Mouse (Mus musculus) lung, embryonic 15.5 days (tissue): Measurements from ENCODE around the gene Gm48551. TPM values are rescaled to one million over a fixed set of nuclear protein-coding genes. Genes with fewer than 3 reads are reported as not detected.
A peak's percentile ranks its signal among the peaks of the same experiment; 100 is the strongest.

Experiments used
- ATAC-seq: fragments of 200-750 bp; cut with Nextera tagmentation; 2 replicates; pipeline ENCODE4 v1.8.0; 2017; ENCODE audit warnings: moderate number of reproducible peaks, borderline replicate concordance; ENCODE audit not compliant: low FRiP score, low TSS enrichment; ENCODE audit errors: extremely low read depth
- H3K27ac ChIP-seq: fragments of 300-500 bp; sonication (generic); 2 replicates; pipeline ENCODE4 v1.5.1; 2015; ENCODE audit warnings: moderate library complexity, mild to moderate bottlenecking, inconsistent platforms
- H3K27me3 ChIP-seq: fragments of 300-500 bp; sonication (generic); 2 replicates; pipeline ENCODE4 v1.6.1; 2015; ENCODE audit warnings: inconsistent platforms
- H3K36me3 ChIP-seq: fragments of 300-500 bp; sonication (generic); 2 replicates; pipeline ENCODE4 v1.6.1; 2015; ENCODE audit warnings: inconsistent platforms
- H3K4me1 ChIP-seq: fragments of 300-500 bp; sonication (generic); 2 replicates; pipeline ENCODE4 v1.6.1; 2015; ENCODE audit warnings: inconsistent platforms
- H3K4me2 ChIP-seq: fragments of 300-500 bp; sonication (generic); 2 replicates; pipeline ENCODE4 v1.6.1; 2015; ENCODE audit warnings: inconsistent platforms, mild to moderate bottlenecking, moderate library complexity
- H3K4me3 ChIP-seq: fragments of 300-500 bp; sonication (generic); 2 replicates; pipeline ENCODE4 v1.5.1; 2015; ENCODE audit warnings: mild to moderate bottlenecking, inconsistent platforms
- H3K9ac ChIP-seq: fragments of 300-500 bp; sonication (generic); 2 replicates; pipeline ENCODE4 v1.6.1; 2015; ENCODE audit warnings: inconsistent platforms
- H3K9me3 ChIP-seq: fragments of 300-500 bp; sonication (generic); 2 replicates; pipeline ENCODE4 v1.6.1; 2016; ENCODE audit warnings: inconsistent platforms
- WGBS: fragments of 180-500 bp; shearing (Covaris S2); methylation state at CpG from one replicate; pipeline ENCODE4 v1.1.7; 2015; 5-methylcytosine and 5-hydroxymethylcytosine counted together
- polyA plus RNA-seq: library from polyadenylated mRNA; unstranded; fragments of >200 nt; fragmentation: Nextera tagmentation; extraction: Ambion mirVana; gene quantifications from 2 replicates; pipeline ENCODE4 v1.2.1, GENCODE M21; 2015

Gene Gm48551
- 1.6 and 2.7 TPM in 2 replicates for polyA plus RNA-seq

DNA sequence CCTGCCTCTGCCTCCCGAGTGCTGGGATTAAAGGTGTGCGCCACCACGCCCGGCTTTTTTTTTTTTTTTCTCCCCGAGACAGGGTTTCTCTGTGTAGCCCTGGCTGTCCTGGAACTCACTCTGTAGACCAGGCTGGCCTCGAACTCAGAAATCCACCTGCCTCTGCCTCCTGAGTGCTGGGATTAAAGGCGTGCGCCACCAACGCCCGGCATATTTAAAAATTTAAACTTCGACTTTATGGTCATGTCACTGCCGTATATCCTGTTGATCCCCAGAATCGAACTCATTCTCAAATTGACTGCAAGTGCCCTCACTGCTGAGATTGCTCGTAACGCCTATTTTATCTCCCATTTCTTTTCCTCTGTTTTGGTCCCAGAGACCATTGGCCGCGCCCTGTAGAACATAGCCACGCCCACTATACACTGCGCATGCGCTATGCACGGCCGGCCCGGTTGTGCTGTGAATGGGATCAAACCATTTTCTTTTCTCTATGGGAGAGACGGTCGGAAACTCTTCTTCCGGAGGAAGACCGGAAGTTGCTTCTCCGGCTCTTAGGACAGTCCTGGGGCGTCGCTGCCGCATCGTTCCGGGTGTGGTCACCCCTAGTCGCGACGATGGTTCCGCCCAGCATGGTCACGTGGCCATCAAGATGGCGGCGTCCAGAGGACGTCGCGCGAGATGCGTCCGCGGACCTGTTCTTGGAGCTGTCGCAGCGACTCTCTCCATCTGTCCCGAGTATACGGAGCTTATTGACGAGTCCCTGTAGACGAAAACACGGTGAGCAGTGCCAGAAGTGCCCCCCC is at the start of gene Gm48551, which contains the start of gene Dohh:
Gene Gm48551, plus strand, starts transcription at position 665 of the 803 bp plus-strand sequence.
Gene Dohh, plus strand, starts transcription at position 627 of the 803 bp plus-strand sequence.
- H3K27ac ChIP-seq: peak within 1 kb of the TSS; percentile 73
- H3K27me3 ChIP-seq: no peaks in the 10 kb centered on the region
- H3K9ac ChIP-seq: peak within 1 kb of the TSS; percentile 84
- peak; percentile 94 for ATAC-seq
- 8% methylated on average over 54 of the region's 54 CpGs for WGBS
- peaks cover 23% of the 10 kb centered on the region for H3K4me1 ChIP-seq
- no peaks in the 10 kb centered on the region for H3K9me3 ChIP-seq
- H3K4me2 ChIP-seq: peak within 1 kb of the TSS; percentile 87
- peak within 1 kb of the TSS; percentile 97 for H3K4me3 ChIP-seq
- peaks cover 27% of the 10 kb centered on the region for H3K36me3 ChIP-seq

DNA sequence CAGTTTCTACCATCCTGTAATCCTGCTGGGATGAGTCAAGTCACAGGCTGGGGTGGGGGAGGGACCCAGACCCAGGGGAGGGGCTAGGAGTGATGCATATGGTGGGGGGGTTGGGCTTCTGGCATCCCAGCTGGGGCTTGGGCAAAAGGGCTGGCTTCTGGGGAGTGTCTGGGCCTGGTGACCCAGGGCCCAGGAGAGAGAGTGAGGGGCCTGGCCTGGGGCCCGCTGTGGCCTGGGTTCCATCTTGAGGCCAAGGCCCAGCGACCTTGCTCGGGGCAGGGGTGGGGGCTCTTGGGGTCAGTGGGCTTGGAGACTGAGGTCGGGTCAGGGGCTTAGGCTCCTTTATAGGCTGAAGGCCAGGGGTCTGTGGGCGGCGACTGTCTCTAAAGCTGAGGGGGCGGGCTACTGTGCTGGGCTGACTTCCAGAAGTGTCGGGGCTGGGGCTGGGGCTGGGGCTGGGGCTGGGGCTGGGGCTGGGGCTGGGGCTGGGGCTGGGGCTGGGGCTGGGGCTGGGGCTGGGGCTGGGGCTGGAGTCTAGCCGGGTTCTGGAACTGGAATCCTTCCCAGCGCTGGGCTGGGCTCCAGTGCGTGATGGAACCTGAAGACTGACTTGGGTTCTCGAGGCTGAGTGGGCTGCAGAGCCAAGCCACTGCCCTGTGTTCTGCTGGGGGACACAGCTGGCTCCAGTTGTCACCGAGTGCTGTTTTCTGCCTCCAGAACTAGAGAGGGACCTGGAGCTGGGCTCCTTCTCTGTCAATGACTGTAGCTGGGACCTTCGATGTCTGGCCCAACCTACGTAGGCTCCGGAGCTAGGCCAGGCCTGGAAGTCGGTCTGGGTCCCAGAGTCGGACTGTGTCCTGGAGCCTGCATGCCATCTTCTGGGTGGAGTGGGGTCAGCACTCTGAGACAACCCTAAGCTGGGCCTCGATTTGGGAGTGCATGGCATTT is 48.6 kb upstream of the Gm48551 start:
- Histone ChIP-seq H3K36me3 (no peaks in the 10 kb centered on the region), H3K9ac (peak overlapping the region; percentile 22; the same call in 1 of the 2 replicates), H3K4me3 (no peak overlapping the region), H3K27ac (peak overlapping the region; percentile 97), H3K9me3 (no peaks in the 10 kb centered on the region), H3K4me1 (peaks cover 40% of the 10 kb centered on the region), H3K27me3 (peaks cover 14% of the 10 kb centered on the region), H3K4me2 (peak overlapping the region; percentile 34; the same call in 1 of the 2 replicates)
- WGBS: 28% methylated on average over 15 of the region's 19 CpGs
- ATAC-seq: peak; percentile 76

DNA sequence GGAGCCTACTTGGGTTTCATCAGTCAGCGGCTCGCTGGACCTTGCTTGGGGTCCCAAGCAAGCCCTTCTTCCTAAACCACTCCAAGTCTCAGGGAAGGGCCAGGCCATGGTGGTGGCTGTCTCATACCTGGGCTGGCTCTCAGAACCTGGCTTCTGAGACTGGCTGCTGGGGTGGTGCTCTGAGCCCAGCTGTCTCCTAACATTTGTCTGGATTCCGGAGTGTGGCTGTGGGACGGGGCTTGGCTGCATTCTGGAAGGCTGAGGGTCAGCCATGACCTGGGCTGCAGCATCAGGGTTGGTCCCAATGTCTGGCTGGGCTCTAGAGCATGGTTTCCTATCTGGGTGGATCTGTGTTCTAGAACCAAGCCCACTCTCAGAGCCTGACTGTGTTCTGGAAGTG is 47.7 kb upstream of the Gm48551 start:
- H3K27ac ChIP-seq: peak overlapping the region; percentile 97
- 87% methylated on average over 4 of the region's 4 CpGs for WGBS
- no peak for ATAC-seq
- H3K36me3 ChIP-seq: no peaks in the 10 kb centered on the region
- no peak overlapping the region for H3K4me3 ChIP-seq
- H3K9me3 ChIP-seq: no peaks in the 10 kb centered on the region
- H3K4me1 ChIP-seq: peaks cover 33% of the 10 kb centered on the region
- H3K27me3 ChIP-seq: peaks cover 17% of the 10 kb centered on the region
- H3K9ac ChIP-seq: no peak overlapping the region
- no peak overlapping the region for H3K4me2 ChIP-seq

DNA sequence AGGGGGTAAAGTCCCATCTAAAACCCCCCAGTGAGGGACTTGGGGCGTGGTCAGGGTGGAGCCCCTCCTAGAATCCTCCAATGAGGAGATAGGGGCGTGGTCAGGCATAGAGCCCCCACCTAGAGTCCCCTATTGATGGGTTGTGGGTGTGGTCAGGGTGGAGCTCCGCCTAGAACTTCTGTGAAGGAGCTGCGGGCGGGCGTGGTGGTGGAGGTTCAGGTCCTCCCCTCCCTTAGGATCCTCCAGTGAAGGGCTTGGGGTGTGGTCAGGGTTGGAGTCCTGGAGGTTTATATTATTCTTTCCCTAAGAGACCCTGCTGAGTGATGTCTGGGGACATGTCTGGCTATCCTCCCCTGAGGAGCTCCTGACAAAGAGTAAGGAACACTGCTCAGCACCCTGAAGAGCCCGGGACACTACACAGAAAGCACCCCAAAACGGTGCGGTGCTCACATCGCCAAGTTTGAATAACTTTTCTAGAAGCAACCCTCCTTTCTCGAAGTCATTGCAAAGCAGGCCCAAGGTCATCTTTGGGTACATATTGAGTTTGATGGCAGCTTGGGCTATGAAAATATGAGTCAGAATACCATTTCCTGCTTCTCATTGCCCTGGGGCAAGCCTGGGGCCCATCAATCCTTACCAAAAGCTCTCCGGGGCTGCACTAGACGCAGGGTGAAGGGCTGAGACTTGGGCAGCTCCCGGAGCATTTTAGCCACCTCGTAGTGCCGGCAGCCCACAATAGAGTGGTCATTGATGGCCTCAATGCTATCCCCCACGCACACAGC is 43.5 kb upstream of the Gm48551 start:
- H3K9ac ChIP-seq: no peak overlapping the region
- no peaks in the 10 kb centered on the region for H3K9me3 ChIP-seq
- ATAC-seq: no peak
- no peak overlapping the region for H3K4me3 ChIP-seq
- no peak overlapping the region for H3K27ac ChIP-seq
- peaks cover 42% of the 10 kb centered on the region for H3K27me3 ChIP-seq
- no peak overlapping the region for H3K4me2 ChIP-seq
- H3K4me1 ChIP-seq: peaks cover 12% of the 10 kb centered on the region
- WGBS: 41% methylated on average over 17 of the region's 17 CpGs
- no peaks in the 10 kb centered on the region for H3K36me3 ChIP-seq

DNA sequence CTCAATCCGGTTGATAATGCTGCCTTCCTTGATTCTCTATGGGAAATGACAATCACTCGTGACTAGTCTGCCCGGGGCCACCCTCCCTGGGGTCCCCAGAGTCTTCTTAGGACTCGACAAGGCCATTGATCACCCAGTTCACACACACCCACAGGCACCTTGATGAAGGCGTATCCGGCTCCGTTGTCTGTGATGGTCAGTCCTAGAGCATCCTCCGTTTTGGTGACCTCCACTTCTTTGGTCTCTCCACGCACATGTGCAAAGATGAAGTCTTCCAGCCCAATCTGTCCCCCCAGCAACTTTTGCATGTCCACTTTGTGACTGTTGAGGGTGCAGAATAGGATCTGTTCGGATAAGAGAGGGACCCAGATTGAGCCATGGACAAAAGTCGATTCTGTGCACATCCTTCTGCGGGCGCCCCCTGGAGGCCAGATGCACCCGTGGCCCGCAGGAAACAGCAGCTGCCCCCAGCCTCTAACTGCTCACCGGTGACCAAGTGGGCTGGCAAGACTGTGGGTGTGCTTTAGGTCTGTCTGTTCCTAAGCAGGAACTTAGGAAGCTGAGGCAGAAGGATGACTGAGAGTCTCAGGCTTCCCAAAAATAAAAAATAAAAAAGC is 42.8 kb upstream of the Gm48551 start:
- 30% methylated on average over 16 of the region's 16 CpGs for WGBS
- Histone ChIP-seq H3K36me3 (no peaks in the 10 kb centered on the region), H3K27me3 (peaks cover 42% of the 10 kb centered on the region), H3K27ac (no peak overlapping the region), H3K9ac (no peak overlapping the region), H3K4me3 (no peak overlapping the region), H3K9me3 (no peaks in the 10 kb centered on the region), H3K4me1 (peaks cover 8% of the 10 kb centered on the region), H3K4me2 (no peak overlapping the region)
- no peak for ATAC-seq

DNA sequence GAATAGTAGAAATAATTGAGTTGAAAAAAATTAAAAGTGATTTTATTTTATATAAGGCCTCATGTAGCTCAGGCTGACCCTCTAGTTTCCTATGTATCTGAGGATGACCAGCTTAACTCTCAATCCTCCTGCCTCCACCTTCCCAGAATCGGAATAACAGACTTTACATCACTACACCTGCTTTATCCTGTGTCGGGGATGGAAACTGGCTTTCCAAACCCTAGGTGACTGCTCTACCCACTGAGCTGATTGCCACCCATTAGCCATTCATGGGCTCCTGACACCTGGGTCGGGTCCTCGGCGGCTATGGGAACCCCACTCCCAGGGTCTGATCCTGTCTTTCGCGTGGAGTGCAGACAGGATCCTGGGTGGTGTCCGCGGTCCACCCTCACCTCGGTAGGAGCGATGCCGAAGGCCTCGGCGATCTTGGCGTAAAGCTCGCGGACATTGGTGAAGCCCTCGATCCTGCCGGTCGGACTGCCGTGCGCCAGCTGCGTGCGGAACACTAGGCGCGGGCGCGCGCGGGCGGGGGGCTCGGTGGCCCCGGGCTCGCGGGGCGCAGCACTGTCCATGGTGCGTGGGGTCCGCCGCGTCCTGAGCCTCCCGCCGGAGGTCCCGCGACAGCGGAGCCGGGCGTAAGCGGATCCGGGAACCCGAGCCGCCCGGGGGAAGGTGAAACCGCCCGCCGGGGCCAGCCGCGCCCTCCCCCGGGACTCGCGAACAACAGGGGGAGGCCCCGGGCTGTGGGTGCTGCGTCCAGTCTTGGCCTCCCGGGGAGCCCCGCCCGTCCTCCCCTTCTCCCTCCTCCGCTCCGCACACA is 41.4 kb upstream of the Gm48551 start, which contains the start of gene Gipc3:
Gene Gipc3, minus strand, starts transcription at position 581 of the 820 bp plus-strand sequence.
- H3K4me1 ChIP-seq: peaks cover 17% of the 10 kb centered on the region
- H3K4me3 ChIP-seq: peak within 1 kb of the TSS; percentile 41
- H3K4me2 ChIP-seq: peak within 1 kb of the TSS; percentile 82
- WGBS: 3% methylated on average over 67 of the region's 67 CpGs
- 0 out of 2 replicates have a peak, but pooled peaks cover 4% of the 10 kb centered on the region for H3K36me3 ChIP-seq
- peaks cover 42% of the 10 kb centered on the region for H3K27me3 ChIP-seq
- no peaks in the 10 kb centered on the region for H3K9me3 ChIP-seq
- H3K9ac ChIP-seq: peak within 1 kb of the TSS; percentile 40
- no peak for ATAC-seq
- no peak within 1 kb of the TSS for H3K27ac ChIP-seq

DNA sequence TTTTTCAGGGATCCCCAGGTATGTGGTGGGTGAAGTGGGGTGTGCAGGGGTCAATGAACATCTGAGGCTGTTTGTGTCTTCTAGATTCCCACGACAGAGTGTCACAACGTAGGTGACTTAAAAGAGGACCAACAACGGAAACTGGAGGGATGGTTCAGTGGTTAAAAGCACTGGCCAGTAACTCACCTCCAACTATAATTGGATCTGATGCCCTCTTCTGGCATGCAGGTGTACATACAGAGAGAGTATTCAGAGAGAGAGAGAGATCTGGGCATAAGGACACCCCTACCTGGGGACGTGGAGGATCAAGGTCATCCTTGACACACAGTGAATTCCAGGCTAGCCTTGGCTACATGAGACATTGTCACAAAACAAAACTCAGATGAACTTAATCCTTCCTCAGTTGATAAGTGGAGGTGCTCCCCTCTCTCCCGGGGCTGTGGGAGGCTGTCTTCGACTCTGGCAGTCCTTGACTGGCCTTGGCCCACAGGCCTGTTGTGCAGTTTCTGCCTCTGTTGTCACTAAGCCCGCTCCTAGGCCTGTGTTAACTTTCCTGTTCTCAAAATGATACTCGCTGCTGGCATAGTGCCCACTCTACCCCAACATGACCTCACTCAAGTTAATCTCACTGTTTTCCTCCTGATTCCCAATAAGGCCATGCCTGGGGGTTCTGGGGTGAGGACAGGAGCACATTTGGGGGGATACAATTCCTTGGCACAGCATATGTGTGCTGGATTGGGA is 39.7 kb upstream of the Gm48551 start:
- WGBS: 43% methylated on average over 8 of the region's 8 CpGs
- ATAC-seq: no peak
- Histone ChIP-seq H3K27me3 (peaks cover 38% of the 10 kb centered on the region), H3K9ac (no peak overlapping the region), H3K4me1 (peaks cover 26% of the 10 kb centered on the region), H3K4me3 (no peak overlapping the region), H3K4me2 (no peak overlapping the region), H3K27ac (no peak overlapping the region), H3K9me3 (no peaks in the 10 kb centered on the region), H3K36me3 (0 out of 2 replicates have a peak, but pooled peaks cover 4% of the 10 kb centered on the region)

DNA sequence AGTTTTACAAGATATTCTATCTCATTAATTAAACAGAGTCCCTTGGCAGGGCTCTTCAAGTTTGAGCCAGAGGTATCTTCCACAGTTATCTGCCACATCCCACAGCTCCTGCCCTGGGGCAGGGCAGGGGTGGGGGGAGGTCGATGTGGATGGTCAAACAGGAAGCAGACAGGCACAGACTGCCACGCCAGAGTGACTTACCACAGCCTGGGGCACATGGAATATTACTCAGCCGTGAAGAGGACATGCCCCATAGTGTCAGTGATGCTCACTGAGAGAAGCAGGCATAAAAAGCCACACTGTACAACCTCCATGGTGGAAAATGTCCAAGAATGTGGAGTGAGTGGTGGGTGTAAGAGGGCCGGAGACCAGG is 39.1 kb upstream of the Gm48551 start:
- Histone ChIP-seq H3K4me2 (no peak overlapping the region), H3K9ac (no peak overlapping the region), H3K36me3 (0 out of 2 replicates have a peak, but pooled peaks cover 4% of the 10 kb centered on the region), H3K4me1 (peaks cover 30% of the 10 kb centered on the region), H3K27ac (no peak overlapping the region), H3K27me3 (peaks cover 38% of the 10 kb centered on the region), H3K4me3 (no peak overlapping the region), H3K9me3 (no peaks in the 10 kb centered on the region)
- WGBS: 88% methylated on average over 4 of the region's 4 CpGs
- ATAC-seq: no peak

DNA sequence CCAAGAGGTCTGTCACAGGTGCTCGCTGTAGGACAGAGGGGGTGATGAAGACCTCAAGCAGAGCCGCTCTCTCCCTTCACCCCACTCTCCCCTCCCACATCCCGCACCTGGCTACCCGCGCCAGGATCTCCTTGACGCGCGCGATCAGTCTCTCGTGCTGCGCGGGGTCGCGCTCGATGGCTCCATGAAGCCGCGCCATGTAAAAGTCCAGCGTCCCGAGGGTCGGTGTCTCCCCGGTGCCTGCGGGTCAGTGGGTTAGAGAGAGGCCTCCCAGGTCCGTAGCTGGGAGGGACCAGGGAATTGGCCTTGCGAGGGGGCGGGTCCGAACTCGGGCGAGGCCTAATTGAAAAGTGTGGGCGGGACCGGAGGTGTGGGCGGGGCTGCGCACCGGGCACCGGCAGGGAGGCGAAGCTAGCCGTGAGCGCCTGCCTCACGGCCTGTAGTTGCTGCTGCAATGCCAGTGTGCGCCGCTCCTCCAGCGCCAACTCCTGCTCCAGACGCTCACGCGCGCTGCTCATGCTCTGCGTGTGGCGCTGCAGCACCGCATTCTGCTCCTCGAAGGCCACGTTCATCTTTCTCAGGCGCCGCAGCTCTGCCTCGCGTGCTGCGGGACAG is 37.7 kb upstream of the Gm48551 start:
- H3K27me3 ChIP-seq: peaks cover 35% of the 10 kb centered on the region
- peak overlapping the region; percentile 57; the same call in 1 of the 2 replicates for H3K27ac ChIP-seq
- no peaks in the 10 kb centered on the region for H3K9me3 ChIP-seq
- H3K36me3 ChIP-seq: 0 out of 2 replicates have a peak, but pooled peaks cover 4% of the 10 kb centered on the region
- 0 out of 2 replicates have a peak overlapping the region, but pooled peaks have one; percentile 12 for H3K9ac ChIP-seq
- WGBS: 10% methylated on average over 53 of the region's 55 CpGs
- H3K4me3 ChIP-seq: peak overlapping the region; percentile 29
- H3K4me2 ChIP-seq: peak overlapping the region; percentile 56
- ATAC-seq: no peak
- H3K4me1 ChIP-seq: peaks cover 35% of the 10 kb centered on the region
